Mouse (Mus musculus) heart, postnatal 4 days (tissue): Measurements from ENCODE around the gene Gm8914. TPM values are rescaled to one million over a fixed set of nuclear protein-coding genes. Genes with fewer than 3 reads are reported as not detected.
"Not testable (repeated sequence)": the region's sequence is repeated elsewhere in the genome, so short reads cannot be mapped to it uniquely, and the experiment has no call there.

ENCODE experiments used
- DNase-seq: peaks from one replicate; pipeline ENCODE4 v3.0.0; 2021
- total RNA-seq, 2 experiments: library from RNA; stranded (reverse); gene quantifications; 2 replicates each; pipeline ENCODE4 v1.2.3; 2021

The Gm8914 gene
- not detected for total RNA-seq

DNA sequence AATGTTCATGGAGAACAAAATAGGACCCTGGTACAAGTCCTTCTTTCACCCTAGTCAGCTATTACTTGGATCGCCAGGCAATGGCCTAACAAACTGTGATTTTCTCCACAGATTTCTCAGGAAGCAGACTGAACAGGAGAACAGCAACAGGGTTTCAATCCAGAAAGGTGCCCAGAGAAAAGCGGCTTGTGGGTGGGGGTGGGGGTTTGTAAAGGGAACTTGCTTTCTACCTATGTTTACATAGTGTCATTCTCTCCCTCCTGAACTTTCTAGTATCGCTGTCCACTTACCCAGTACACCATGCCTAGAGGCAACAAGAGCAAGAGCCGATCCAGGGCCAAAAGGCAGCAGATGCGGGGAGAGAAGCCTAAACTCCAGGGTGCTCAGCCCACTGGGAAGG, at the start of gene Gm8914:
Gm8914 (plus strand) TSS at position 301 of the 400 bp plus-strand sequence.
- not testable (repeated sequence) for DNase-seq

Other genes with a start within 250 kb of the Gm8914 start
- not detected for gene Mageb2, start 148.4 kb upstream of the Gm8914 start, total RNA-seq
- gene Gm5072, start 87.6 kb upstream of the Gm8914 start, total RNA-seq = not detected
- not detected for gene 1700084M14Rik, start 95.8 kb downstream of the Gm8914 start, total RNA-seq
- gene Gm14781, start 152.1 kb downstream of the Gm8914 start, total RNA-seq = not detected